Mouse (Mus musculus) spleen, postnatal 14 days (tissue): ENCODE measurements around the gene Sympk.

ENCODE experiments used
- DNase-seq, 2 experiments: peaks; one replicate each; pipeline ENCODE4 v3.0.0; 2021 to 2022; ENCODE audit warnings: low spot score in 2 of 2

The Sympk gene

DNA sequence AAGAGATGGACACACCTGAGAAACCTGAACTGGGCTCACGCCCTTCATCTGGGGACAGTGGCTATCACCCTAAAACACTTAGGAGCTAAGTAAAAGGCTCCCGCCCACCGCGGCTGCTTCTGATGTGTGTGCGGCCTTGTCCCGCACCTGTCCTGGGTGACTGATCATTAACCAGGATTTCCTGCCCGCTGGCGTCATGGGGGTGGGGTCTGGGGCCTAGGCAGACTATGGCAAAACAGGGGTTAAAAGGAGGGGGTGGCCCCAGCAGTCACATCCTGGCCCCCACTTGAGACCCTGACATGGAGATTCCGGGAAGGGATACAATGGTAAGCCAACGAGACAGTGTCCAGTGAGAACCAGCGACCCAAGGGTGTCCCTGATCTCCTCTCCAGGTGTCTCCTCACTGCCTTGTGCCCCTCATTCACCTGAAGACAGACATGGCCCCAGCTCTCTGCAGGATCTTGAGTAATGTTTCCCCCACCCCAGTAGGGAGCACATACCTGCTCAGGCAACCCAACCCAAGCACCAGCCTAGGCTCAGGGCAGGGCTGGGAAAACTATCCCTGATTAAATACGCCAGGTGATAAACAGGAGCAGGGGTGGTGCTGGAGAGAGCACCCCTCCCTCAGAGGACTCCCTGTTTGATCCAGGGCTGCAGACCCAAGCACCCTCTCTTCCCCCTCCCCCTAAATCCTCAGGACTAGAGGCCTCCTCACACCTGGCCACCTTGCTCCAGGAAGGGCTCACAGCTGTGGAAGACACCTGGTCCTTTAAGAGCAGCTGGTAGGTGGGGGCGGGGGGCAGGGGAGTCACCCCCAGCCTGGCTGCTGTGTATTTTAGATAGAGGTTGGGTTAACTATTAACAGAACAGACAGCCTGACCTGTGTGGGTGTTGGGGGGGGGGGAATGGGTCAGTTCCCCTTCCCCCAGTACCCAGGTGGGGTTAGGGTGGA, 16.9 kb upstream of the Sympk start:
- DNase-seq, result no peak

DNA sequence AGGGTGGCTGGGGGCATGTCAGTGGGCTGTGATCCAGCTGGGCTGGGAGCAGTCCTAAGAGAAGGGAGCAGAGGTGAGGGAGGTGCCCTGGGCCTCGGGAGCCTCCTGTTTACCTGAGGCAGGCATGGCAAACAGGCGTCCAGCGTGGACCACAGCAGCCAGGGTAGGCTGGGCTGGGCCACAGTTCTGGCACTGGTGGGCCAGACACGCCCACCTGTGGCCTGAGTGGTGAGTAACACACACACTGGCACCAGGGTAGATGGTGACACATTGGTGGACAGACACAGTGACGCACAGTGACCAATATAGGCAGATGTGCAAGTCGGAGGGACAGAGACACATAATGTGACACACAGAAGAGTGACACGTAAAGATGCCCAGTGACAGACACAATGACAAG, 13.6 kb upstream of the Sympk start:
- no peak for DNase-seq

DNA sequence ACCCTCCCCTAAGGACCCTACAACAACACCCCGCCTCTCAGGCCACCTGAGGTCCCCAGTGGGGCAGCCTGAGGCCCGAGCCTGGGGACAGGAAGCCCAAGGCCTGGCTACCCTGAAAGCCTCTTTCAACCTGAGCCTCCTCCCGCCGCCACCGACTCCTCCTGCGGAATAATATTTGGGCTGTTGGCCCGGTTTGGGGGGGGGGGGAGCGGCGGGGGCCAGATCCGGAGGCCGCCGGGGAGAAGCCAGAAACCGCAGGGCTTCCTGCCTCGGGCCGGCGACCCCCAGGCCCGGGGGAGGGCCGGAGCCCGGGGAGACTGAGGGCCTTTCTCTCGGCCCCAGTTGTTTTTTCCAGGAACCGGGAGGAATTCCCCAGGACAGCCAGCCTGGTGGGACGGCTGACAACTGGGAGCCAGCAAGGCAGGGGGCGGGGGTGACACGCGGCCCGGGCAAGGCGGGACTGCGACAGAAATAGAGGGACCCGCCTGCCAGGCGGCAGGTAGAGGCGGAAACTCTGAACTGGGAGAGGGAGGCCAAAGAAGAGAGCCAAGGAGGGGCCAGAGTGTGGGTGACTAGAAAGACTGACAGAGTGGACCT, 12.1 kb upstream of the Sympk start:
- DNase-seq, result no peak

DNA sequence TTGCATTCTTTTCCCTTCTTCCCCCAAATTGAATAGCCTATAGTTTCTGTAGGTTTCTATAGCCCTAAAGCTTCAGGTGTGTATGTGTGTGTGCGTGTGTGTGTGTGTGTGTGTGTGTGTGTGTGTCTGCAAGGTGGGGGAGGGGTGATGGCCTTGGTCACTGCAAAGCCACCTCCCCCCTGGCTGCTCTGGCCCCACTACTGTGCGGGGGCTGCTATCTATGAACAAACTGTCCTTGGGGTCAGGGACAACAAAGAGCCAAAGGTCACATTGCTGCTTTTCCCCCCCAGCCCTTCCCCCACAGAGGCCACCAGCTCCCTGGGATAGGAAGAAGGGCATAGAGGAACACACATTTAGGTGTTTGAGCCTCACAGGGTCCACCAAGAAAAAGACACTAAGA, 11.3 kb upstream of the Sympk start:
- DNase-seq, result no peak

DNA sequence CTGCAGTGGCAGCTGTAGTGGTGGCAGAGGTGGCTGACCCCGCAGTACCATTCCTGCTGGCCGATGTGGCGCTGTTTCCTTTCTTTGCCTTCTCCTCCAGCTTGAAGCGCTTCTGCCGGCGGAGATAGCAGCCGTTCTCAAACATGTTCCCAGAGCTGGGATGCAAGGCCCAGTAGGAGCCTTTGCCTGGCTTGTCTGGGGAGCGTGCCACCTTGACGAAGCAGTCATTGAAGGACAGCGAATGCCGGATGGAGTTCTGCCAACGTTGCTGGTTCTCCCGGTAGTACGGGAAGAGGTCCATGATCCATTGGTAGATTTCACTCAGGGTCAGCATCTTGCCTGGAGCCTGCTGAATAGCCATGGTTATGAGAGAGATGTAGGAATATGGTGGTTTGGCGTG, 9.7 kb upstream of the Sympk start:
- DNase-seq, result no peak

DNA sequence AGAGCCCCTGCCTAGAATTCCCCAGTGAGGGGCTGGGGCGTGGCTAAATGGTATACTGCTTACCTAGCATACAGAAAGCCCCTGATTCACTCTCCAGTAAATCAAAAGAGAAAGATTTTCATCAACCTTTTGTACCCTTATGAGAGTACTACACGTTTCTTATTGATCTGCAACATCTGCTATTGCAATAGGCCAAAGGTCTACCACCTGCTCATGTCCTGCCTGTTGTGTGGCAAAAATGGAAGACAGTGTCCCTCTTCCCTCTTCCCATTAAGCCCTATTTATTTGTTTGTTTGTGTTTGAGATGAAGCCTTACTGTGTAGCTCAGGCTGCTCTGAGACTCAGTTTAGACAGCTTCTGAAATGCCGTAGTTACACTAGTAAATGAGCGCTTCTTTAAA, 8.1 kb upstream of the Sympk start:
- DNase-seq, result no peak

DNA sequence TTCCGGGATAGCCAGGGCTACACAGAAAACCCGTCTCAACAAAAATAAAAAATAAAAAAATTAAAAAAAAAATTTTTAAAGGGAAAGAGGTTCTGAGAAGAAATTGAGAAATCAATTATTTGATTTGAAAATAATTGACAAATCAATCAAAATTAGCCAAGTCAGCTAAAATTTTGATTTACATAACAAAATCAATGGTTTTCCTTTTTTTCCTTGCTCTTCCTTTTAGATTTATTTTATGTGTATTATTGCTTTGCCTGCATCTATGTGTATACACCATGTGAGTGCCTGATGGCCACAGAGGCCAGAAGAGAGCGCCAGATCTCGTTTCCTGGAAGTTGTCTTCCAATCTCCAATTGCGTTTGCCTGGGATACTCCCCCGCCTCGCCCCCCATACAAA, 6.3 kb upstream of the Sympk start:
- DNase-seq, result no peak

DNA sequence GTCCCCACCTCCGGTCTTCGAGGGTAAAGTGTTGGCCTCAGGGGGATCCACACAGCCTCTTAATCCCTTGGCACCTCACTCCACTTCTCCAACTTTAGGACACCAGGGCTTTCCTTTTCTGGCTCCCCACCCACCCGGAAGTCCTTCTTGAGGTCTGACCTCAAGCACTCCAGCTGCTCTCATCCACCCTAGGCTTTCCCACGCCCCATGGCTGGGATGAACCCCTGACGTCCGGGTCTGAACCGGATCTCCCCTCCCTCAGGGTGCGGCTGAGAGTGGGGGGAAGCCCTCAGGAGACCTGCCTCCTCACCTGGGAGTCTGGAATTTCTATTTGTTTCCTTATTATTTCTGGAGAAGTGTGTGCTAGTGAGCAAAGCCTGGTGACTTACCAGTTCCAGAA, 3.1 kb upstream of the Sympk start:
- no peak for DNase-seq

DNA sequence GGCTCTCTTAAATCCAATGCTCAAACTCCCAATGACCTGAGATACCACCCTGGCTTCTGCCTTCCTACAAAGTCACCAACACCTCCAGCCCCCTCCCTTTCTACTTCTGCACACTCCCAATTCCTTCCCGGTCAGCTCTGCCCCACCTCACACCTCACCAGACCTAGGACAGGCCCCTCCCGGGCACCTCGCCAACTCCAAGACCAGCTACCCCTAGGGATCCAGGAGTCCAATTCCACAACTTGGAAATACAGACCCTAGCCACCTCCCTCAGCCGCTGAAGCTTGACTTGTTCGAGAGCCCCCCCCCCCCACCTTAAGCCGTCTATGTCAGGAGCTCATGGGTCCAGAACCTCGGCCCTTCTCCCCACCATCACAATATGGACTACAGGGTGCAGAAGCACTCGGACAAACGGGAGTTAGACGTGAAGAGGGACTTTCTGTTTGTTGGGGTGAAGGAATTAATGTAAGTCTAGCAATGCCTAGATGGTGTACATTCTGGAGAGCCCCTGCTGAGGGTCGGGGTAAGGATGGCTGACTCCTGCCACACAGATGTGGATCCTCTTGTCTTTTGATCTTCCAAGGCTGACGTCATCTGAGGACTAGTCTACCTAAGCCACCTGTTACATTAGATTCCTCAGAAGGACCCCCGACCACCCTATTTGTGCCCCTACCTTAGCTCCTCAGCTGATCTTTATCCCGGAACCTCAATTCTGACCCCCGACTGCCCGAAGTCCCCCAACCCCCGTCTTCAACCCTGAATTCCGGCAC, 1.8 kb upstream of the Sympk start:
- DNase-seq, result no peak

DNA sequence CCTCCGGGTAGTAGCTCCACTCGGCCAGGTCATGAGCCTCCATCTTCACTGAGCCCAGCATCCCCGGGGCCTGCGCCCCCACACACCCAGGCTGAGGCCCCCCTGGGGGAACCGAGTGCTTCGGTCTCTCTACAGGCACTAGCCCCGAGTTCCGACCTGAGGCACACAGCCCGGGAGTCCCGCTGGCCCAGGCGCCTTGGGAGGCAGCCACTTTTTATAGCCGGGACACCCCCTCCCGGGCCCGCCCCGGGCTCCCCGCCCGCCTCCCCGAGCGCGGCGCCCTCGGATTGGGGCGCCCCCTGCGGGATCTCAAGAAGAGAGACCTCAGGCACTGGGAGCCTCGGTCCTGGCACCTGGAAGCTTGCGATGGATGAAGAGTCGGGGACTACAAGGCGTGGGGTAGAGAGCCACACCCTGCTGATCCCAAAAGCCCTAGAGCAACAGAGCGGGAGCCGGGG, 791 bp upstream of the Sympk start, which contains the start of gene Foxa3:
Gene Foxa3, minus strand, starts transcription at position 182 of the 458 bp plus-strand sequence.
- DNase-seq, result no peak

DNA sequence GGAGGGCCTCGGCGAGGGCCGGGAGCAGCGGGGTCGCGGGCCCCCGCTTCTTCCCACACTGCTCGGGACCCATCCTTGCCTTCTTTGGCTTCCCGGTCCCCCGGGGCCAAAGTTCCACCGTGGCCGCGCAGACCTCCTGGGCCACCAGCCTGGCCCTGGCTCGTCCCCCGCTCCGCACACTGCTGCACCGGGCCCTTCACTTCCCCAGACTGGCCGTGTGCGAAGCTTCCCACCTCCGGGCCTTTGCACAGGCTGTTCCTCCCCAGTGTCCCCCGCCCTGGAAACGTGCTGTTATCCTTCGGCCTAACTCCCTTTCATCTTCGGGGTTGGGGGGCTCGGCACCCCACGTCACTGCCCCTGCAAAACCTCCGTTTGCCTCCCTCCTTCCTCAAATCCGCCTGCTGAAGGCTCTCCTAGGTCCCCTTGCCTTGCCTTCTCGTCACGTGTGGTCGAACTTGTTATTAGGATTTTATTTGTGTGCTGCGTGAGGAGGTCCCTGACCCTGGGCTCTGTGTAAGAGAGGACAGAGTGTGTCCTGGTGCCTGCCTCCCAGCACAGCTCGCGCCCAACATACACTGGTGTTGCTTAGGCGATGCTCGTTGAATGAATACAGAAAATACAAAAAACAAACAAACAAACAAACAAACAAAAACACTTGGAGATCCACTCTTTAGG, 541 bp downstream of the Sympk start:
- DNase-seq, result peak in 1 of 2 experiments; percentile 26

DNA sequence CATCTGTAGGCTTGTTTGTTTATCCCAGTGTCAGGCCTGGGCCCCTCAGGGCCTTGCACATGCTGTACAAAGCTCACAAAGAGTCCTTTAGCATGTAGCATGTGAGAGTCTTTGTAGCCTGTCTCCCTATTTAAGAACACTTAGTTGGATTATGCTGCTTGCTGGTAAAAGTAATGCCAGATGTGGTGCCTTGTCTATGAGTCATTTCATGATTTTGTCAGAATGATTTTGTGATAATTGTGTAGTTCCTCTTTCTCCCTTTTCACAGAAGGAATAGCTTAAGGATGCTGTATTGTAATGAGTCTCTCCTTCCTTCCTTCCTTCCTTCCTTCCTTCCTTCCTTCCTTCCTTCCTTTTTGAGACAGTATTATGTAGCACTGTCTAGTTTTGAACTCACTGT, 3.9 kb downstream of the Sympk start:
- DNase-seq, result no peak

DNA sequence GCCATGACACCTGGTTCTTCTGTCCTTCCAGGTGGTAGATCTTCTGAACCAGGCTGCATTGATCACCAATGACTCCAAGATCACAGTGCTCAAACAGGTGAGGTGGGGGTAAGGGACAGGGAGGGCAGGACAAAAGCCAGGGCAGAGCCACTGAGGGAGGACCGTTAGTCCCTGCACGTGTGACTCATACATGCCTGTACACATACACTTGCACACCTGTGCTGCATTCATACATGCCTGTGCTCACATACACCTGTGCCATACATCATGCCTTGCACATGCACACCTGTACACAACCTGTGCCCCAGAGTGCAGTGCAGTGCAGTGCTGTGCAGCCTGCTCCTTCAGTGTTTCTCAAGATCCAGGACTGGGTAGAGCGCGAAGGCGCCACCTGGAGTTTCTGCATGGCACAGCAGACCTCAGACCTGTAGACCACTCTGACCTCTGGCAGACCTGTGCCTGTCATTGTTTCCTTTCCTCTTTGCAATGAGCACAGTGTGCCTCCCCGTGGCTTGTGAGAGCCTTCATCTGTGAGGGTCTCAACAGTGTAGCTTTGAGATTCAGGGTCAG, 5.0 kb downstream of the Sympk start:
- DNase-seq, result peak; percentile 32 to 54

DNA sequence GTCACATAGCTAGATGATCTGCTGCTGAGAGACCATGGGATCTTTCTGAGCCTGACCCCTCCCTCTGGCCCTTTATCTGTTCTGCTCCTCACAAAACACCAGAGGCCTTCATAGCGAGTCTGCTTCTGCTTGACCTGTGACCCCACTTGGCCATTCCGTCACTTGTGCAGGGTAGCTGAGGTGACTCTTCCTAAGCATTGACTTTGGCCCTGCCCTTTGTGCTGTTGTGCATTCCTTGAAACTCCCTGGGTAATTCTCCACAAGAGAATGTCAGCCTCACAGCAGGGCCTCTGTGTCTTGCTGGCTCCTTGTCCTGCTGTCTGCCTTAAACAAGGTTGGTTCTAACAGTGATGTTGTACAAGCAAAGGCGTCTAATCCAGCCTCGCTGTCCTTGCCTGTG, 7.5 kb downstream of the Sympk start:
- no peak for DNase-seq

DNA sequence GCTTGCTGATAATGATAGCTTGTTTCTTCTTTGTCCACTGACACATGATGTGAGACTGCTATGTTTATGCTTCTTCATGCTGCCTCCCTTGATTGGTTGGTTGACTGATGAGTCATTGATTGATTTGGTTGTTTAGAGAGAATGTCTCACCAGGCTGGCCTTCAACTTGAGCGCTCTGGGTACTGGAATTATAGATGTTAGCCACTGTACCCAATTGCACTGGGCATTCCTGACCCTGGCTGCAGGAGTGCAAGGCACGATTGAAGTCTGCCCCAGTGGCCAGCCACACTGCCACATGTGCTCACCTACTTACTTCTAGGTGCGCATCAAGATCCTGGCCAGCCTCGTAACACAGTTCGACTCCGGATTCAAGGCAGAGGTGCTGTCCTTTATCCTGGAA, 20.4 kb downstream of the Sympk start:
- DNase-seq, result no peak

DNA sequence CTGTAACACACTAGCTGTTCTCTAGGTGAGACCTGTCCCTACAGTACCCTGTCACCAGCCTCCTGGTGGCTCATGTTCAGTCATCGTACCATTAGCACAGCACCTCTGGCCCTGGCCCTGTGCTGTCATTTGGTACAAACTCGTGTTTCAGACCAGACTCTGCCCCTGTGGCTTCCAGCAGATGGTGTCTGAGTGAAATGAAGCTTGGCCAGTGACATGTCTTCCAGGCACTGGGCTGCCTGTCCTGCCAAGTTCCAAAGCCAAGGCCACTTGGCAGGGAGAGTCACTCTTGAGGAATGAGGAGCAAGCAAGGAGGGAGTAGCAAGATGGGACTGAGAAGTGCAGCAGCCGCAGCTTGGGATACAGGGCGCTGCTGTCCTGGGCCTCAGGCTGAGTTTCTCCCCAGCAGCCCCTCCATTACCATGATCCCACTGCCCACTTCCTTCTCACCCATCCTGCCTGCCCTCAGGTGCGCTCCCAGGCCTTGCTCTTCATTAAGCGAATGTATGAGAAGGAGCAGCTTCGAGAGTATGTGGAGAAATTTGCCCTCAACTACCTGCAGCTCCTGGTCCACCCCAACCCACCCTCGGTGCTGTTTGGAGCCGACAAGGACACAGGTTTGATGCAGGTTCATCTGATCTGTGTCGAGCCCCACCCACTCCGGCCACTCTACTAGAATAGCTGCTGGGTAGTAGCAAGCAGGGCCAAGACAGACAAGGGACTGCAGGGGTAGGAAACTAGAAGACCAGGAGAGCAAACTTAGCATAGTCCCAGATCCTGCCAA, 22.3 kb downstream of the Sympk start:
- no peak for DNase-seq

DNA sequence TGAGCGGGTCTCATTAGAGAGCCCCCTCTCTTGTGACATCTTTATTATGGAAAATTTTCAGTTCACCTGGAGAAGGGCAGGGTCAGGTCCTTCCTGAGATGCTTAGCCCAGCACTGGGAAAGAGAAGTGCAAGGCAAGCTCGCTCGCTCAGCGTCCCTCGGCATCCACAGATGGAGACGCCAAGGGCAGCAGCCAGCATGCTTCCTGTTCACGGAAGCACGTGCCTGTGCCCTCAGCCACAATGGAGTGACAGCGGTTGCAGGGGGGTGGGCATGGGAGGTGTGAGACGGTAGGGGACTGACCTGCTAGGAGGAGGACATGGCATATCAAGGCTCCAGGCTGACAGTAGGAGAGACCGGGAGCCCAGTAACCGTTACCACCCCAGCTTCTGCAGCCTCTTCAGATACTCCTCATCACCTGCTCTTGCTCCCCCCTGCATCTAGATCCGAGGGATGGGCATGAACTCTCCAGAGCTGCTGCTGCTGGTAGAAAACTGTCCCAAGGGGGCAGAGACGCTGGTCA, 23.9 kb downstream of the Sympk start:
- no peak for DNase-seq

DNA sequence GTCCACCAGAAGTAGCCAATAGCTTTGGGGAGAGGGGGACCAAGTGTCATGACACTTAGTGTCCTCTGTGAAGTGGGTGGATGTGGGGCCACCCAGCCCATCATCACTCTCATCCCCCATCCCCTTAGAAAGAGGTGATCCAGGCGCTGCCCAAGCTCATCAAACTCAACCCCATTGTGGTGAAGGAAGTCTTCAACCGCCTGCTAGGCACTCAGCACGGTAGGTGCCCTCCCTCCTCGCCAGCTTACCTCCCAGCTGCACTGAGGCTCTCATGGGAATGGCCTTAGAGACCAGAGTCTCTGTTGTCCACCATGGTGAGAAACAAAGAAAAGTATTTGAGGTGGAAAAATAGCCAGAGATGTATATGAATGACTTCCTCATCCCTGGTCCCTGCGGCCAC, 25.1 kb downstream of the Sympk start:
- DNase-seq, result no peak

DNA sequence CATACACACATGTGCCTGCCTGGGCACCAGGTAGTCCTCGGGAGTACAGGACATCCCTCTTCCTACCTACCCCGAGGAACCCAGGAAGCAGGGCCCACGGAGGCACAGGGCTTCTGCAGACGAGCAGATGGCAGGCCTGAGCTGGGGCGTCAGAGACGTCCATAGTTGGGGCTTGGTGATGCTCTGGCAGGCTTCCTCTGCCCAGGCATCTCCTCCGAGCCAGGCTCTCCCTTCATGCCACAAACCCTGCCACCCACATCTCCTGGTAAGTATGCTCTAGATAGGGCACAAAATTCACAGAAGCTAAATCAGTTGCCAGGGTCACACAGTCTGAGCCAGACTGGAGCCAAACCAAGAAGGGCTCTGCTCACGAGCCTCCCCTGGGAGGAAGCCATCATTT, 26.0 kb downstream of the Sympk start:
- DNase-seq, result no peak

DNA sequence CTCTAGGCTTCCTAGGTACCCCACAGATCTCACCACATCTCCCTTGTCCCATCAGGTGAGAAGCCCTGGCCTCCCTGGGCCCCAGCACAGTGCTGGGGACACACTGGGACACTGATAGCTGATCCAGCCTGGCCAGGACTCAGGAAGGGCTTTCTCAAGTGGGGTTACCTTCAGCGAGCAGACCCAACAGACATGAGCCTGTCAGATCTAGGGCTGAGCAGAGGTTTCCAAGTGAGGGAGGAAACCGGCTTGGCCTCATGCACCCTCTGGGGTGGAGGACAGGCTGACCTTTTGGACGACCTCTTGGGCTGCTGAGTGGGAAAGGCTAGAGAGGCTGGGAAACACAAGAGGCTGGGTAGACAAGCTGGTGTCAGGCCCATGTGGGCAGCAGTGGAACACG, 27.0 kb downstream of the Sympk start:
- DNase-seq, result no peak
